Mouse (Mus musculus) erythroblast, embryonic 14.5 days (primary cell): Measurements from ENCODE around the gene Dcakd.

Source experiments
- GATA1 ChIP-seq: IDR thresholded peaks from 2 replicates; pipeline ENCODE4 v1.6.1; 2012; ENCODE audit warnings: low read length, inconsistent platforms, mixed read lengths
- TAL1 ChIP-seq: IDR thresholded peaks from 3 replicates; pipeline ENCODE4 v1.6.1; 2012; ENCODE audit warnings: low read length, inconsistent platforms, mixed read lengths

- TF ChIP-seq GATA1, result no peak
- no peak for TF ChIP-seq TAL1
Measured at GRCm38 (mm10) chr11:102989641-102990151, 38.4 kb downstream of the Dcakd start.
